Mouse (Mus musculus) embryonic facial prominence, embryonic 11.5 days (tissue): ENCODE measurements at regions not wholly inside any gene's neighbourhood (a gene's known extent, or its start where the extent isn't known, plus 50 kb on each side); places are given as distances from the start of the nearest gene placed in this dataset.

ENCODE experiments used
- ATAC-seq: fragments of 200-750 bp; cut with Nextera tagmentation; replicated peaks from 2 replicates; pipeline ENCODE4 v1.8.0; 2017; ENCODE audit warnings: low read depth; ENCODE audit not compliant: insufficient number of reproducible peaks, low FRiP score, low TSS enrichment
- DNase-seq: peaks from one replicate; pipeline ENCODE4 v3.0.0-alpha.2; 2015; ENCODE audit warnings: low spot score
- H3K27ac ChIP-seq: fragments of 300-500 bp; sonication (generic); replicated peaks from 2 replicates; pipeline ENCODE4 v1.5.1; 2014; ENCODE audit warnings: mild to moderate bottlenecking, low read depth, low read length, control low read depth
- H3K27me3 ChIP-seq: fragments of 300-500 bp; sonication (generic); 2 replicates; pipeline ENCODE4 v1.6.1; 2014; ENCODE audit warnings: mild to moderate bottlenecking, low read length, moderate library complexity, mixed read lengths; ENCODE audit not compliant: control insufficient read depth, insufficient read depth
- H3K36me3 ChIP-seq: fragments of 300-500 bp; sonication (generic); replicated peaks from 2 replicates; pipeline ENCODE4 v1.6.1; 2014; ENCODE audit warnings: low read depth, mild to moderate bottlenecking, low read length, moderate library complexity, mixed read lengths; ENCODE audit not compliant: control insufficient read depth, insufficient read depth
- H3K4me1 ChIP-seq: fragments of 300-500 bp; sonication (generic); 2 replicates; pipeline ENCODE4 v1.6.1; 2014; ENCODE audit warnings: low read length, mixed read lengths; ENCODE audit not compliant: control insufficient read depth, insufficient read depth
- H3K4me2 ChIP-seq: fragments of 300-500 bp; sonication (generic); 2 replicates; pipeline ENCODE4 v1.6.1; 2014; ENCODE audit warnings: low read depth, mild to moderate bottlenecking, control low read depth, low read length, moderate library complexity
- H3K4me3 ChIP-seq: fragments of 300-500 bp; sonication (generic); 2 replicates; pipeline ENCODE4 v1.5.1; 2014; ENCODE audit warnings: low read depth, low read length, control low read depth
- H3K9ac ChIP-seq: fragments of 300-500 bp; sonication (generic); replicated peaks from 2 replicates; pipeline ENCODE4 v1.6.1; 2014; ENCODE audit warnings: mild to moderate bottlenecking, control low read depth, low read length
- H3K9me3 ChIP-seq: fragments of 300-500 bp; sonication (generic); replicated peaks from 2 replicates; pipeline ENCODE4 v1.6.1; 2016; ENCODE audit warnings: mild to moderate bottlenecking, low read length, inconsistent platforms, mixed read lengths; ENCODE audit not compliant: control insufficient read depth
- WGBS: fragments of 180-500 bp; shearing (Covaris S2); extraction: QIAGEN DNeasy Blood & Tissue Kit; methylation state at CpG from one replicate; pipeline ENCODE4 v1.1.7; 2014; 5-methylcytosine and 5-hydroxymethylcytosine counted together

DNA sequence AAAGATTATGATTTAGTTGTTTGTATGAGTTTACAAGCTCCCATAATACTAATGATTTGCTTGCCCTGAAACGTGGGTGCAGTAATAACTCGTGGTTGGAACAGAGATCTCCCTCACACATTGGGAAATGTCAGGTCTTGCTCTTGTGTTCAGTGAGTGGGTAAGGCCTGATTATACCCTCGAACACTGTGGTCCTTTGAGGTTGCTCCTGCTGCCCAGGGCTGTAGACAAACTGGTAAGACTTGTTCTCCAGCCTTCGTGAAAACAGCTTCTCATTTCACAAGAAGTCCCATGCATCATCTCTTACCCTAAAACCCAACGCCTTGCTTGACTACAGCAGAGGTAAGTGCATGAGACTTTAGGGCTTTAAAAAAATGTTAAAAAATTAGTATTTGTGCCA is 119.9 kb downstream of the Cldn1 start:
- WGBS, result 66% methylated on average over 5 of the region's 5 CpGs
- Histone ChIP-seq H3K4me2 (no peak overlapping the region), H3K27ac (no peak overlapping the region), H3K4me3 (no peak overlapping the region), H3K27me3 (no peaks in the 10 kb centered on the region), H3K9ac (no peak overlapping the region), H3K36me3 (no peaks in the 10 kb centered on the region), H3K4me1 (no peaks in the 10 kb centered on the region), H3K9me3 (no peaks in the 10 kb centered on the region)
- ATAC-seq (no peak), DNase-seq (no peak)

- no peak overlapping the region for H3K27ac ChIP-seq
- H3K4me3 ChIP-seq, result no peak overlapping the region
- H3K9ac ChIP-seq, result no peak overlapping the region
- no peak overlapping the region for H3K4me2 ChIP-seq
- no peaks in the 10 kb centered on the region for H3K36me3 ChIP-seq
- ATAC-seq, result no peak
- no peaks in the 10 kb centered on the region for H3K4me1 ChIP-seq
- no peaks in the 10 kb centered on the region for H3K27me3 ChIP-seq
- no peaks in the 10 kb centered on the region for H3K9me3 ChIP-seq
- WGBS, result 82% methylated on average over 2 of the region's 2 CpGs
- DNase-seq, result no peak
These were observed 120.6 kb downstream of the Cldn1 start for GRCm38 (mm10) chr16:26251027-26251426.

DNA sequence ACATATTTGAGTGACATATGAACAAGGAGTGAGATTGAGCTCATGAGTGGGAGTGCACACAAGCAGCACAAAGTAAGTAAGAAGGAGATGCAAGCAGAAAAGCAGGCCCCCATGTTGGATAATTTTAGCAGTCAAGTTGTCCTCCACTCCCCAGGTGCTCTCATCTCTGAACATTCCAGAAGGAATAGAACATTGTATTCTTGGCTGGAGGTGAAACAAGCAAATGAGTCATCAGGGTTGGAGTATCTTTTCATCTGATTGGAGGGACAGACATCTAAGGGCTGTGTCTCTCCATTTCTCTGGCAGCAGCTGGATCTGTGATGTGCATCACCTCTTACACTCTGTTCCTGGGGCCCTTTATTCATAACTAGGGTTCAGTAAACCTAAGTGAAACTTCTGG is 122.7 kb downstream of the Cldn1 start:
- Histone ChIP-seq H3K4me1 (no peaks in the 10 kb centered on the region), H3K4me2 (no peak overlapping the region), H3K27me3 (no peaks in the 10 kb centered on the region), H3K36me3 (no peaks in the 10 kb centered on the region), H3K4me3 (no peak overlapping the region), H3K27ac (no peak overlapping the region), H3K9me3 (no peaks in the 10 kb centered on the region), H3K9ac (no peak overlapping the region)
- DNase-seq (no peak), ATAC-seq (no peak)

GRCm38 (mm10) chr16:26247926-26248325 is 123.7 kb downstream of the Cldn1 start:
- Histone ChIP-seq H3K9ac (no peak overlapping the region), H3K4me2 (no peak overlapping the region), H3K36me3 (no peaks in the 10 kb centered on the region), H3K9me3 (no peaks in the 10 kb centered on the region), H3K27ac (no peak overlapping the region), H3K27me3 (no peaks in the 10 kb centered on the region), H3K4me3 (no peak overlapping the region), H3K4me1 (no peaks in the 10 kb centered on the region)
- 85% methylated on average over 1 of the region's 1 CpGs for WGBS
- ATAC-seq (no peak), DNase-seq (no peak)

GRCm38 (mm10) chr16:26235239-26235638 is 129.7 kb upstream of the P3h2 start:
- Histone ChIP-seq H3K27me3 (no peaks in the 10 kb centered on the region), H3K27ac (no peak overlapping the region), H3K4me2 (no peak overlapping the region), H3K36me3 (no peaks in the 10 kb centered on the region), H3K9ac (no peak overlapping the region), H3K4me3 (no peak overlapping the region), H3K4me1 (no peaks in the 10 kb centered on the region), H3K9me3 (no peaks in the 10 kb centered on the region)
- DNase-seq (no peak), ATAC-seq (no peak)

- H3K27ac ChIP-seq, result no peak overlapping the region
- no peak overlapping the region for H3K4me2 ChIP-seq
- peak; percentile 88 for ATAC-seq
- H3K4me1 ChIP-seq, result no peaks in the 10 kb centered on the region
- WGBS, result 12% methylated on average over 3 of the region's 3 CpGs
- no peaks in the 10 kb centered on the region for H3K9me3 ChIP-seq
- no peak overlapping the region for H3K9ac ChIP-seq
- no peaks in the 10 kb centered on the region for H3K27me3 ChIP-seq
- peak; percentile 93 for DNase-seq
- H3K4me3 ChIP-seq, result no peak overlapping the region
- no peaks in the 10 kb centered on the region for H3K36me3 ChIP-seq
These were observed 128.5 kb upstream of the P3h2 start for GRCm38 (mm10) chr16:26234113-26234512.

DNA sequence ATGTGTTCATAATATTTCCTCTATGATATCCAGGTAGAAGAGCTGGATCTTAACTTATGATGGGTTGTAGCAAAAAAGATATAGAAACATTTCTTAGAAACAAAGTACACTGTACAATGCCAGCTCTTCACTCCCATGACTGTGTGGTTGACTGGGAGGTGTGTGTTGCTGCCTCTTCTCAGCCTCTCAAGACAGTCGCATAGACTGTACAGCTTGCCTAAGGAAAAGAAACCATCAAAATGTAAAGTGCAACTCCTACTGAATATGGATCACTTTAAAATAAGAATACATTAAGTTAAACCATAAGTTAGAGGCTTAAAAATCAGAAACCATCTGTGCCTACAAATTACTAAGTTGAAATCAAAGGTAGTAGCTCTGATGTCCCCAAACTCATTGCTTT is 125.5 kb upstream of the P3h2 start:
- DNase-seq, result no peak
- H3K9ac ChIP-seq, result no peak overlapping the region
- no peak overlapping the region for H3K4me2 ChIP-seq
- ATAC-seq, result no peak
- no peak overlapping the region for H3K27ac ChIP-seq
- H3K4me3 ChIP-seq, result no peak overlapping the region
- no peaks in the 10 kb centered on the region for H3K4me1 ChIP-seq
- 93% methylated on average over 1 of the region's 1 CpGs for WGBS
- no peaks in the 10 kb centered on the region for H3K27me3 ChIP-seq
- no peaks in the 10 kb centered on the region for H3K9me3 ChIP-seq
- no peaks in the 10 kb centered on the region for H3K36me3 ChIP-seq

DNA sequence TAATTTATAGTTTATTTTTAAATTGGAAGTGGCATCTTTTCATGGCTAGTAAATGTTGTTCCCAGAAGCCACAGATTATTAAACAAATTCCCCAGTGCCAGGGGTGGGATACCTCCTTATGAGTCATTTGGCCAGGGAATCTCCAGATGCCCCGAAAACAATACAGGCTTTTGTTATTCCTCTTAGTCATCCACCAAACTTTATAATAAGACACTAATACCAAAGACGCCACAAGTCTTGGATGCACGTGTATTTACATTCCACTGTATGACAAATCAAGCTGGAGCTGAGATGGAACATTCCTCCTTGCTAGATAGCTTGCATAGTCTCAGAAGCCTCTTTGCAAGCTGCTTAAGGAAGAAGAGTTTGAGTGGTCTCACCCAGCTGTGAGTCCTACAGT is 105.8 kb upstream of the P3h2 start:
- Histone ChIP-seq H3K27me3 (no peaks in the 10 kb centered on the region), H3K36me3 (no peaks in the 10 kb centered on the region), H3K27ac (no peak overlapping the region), H3K9me3 (no peaks in the 10 kb centered on the region), H3K4me3 (no peak overlapping the region), H3K4me2 (no peak overlapping the region), H3K4me1 (no peaks in the 10 kb centered on the region), H3K9ac (no peak overlapping the region)
- ATAC-seq, result no peak
- no peak for DNase-seq
- WGBS, result 73% methylated on average over 3 of the region's 3 CpGs

DNA sequence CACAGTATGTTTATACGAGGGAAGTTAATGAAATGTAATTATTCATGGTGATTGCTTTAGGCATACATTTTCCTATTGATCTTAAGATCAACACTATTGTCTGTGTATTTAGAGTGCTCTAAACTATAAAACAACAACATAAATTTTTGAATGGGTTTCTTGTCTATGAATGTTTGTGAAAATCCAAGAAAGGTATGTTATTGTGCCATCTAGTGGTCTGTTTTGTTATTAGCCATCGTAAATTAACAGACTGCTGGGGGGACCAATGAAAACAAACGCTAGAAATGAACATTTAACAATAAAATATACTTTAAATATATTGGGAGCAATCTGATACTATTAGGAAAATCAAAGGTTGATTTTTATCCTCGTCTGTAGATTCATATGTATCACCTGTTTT is 93.5 kb upstream of the P3h2 start:
- Histone ChIP-seq H3K27me3 (no peaks in the 10 kb centered on the region), H3K4me1 (no peaks in the 10 kb centered on the region), H3K27ac (no peak overlapping the region), H3K9me3 (no peaks in the 10 kb centered on the region), H3K36me3 (no peaks in the 10 kb centered on the region), H3K4me2 (no peak overlapping the region), H3K4me3 (no peak overlapping the region), H3K9ac (no peak overlapping the region)
- DNase-seq (peak; percentile 79), ATAC-seq (no peak)
- WGBS, result 20% methylated on average over 4 of the region's 4 CpGs
